Mouse (Mus musculus) heart, postnatal 25 days (tissue): ENCODE data around the gene Bahd1. TPM values are rescaled to one million over a fixed set of nuclear protein-coding genes. Genes with fewer than 3 reads are reported as not detected.

Experiments
- DNase-seq: peaks from one replicate; pipeline ENCODE4 v3.0.0; 2022; ENCODE audit warnings: low spot score
- intact Hi-C: fragments of 180-260 bp; cut with DNase I; formaldehyde crosslinking; loops from one replicate; pipeline ENCODE4 v1.15.1; 2025
- total RNA-seq, 2 experiments: library from RNA; stranded (reverse); gene quantifications; 2 replicates each; pipeline ENCODE4 v1.2.3; 2021

The Bahd1 gene
- total RNA-seq, 2 experiments from 2014 or later, result 14.7 to 18.2 TPM

DNA sequence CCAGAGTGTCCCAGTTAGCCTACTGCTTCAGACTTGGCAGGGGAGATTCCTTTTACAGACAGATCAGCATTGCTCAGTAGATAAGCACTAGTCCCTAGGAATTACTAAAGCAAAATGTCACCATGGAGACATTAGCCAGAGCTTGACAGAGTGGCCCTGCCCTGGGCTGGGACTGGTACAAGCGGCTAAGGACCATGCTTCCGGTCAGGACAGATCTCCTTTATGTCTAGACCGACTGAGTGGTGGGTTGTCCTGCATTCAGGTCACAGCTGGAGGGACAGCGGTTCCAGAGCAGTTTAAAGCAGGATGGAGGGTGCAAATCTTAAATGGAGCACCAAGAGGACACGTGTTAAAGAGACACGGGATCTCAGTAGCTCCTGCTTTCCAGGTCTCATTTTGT lies 25.8 kb downstream of the Bahd1 start:
- intact Hi-C loops, result loop anchor here (2.0 kb wide), 1 partner anchor 21 kb away; no protein-coding TSS in a partner anchor
- no peak for DNase-seq

GRCm38 (mm10) chr2:118926361-118926997 lies 26.3 kb downstream of the Bahd1 start, which contains the start of gene Chst14:
Gene Chst14 (plus strand): TSS chr2:118926496.
- intact Hi-C loops, result no loop called here
- DNase-seq, result peak; percentile 73

DNA sequence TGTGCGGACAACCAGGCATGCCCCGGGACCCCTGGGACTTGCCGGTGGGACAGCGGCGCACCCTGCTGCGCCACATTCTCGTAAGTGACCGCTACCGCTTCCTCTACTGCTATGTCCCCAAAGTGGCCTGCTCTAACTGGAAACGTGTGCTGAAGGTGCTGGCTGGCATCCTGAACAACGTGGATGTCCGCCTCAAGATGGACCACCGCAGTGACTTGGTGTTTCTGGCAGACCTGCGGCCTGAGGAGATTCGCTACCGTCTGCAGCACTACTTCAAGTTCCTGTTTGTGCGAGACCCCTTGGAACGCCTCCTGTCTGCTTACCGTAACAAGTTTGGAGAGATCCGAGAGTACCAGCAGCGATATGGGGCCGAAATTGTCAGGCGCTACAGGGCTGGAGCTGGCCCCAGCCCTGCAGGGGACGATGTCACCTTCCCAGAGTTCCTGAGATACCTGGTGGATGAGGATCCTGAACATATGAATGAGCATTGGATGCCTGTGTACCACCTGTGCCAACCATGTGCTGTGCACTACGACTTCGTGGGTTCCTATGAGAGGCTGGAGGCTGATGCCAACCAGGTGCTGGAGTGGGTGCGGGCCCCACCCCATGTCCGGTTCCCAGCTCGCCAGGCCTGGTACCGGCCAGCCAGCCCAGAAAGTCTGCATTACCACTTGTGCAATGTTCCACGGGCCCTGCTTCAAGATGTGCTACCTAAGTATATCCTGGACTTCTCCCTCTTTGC lies 27.0 kb downstream of the Bahd1 start:
- intact Hi-C loops, result no loop called here
- DNase-seq, result no peak

DNA sequence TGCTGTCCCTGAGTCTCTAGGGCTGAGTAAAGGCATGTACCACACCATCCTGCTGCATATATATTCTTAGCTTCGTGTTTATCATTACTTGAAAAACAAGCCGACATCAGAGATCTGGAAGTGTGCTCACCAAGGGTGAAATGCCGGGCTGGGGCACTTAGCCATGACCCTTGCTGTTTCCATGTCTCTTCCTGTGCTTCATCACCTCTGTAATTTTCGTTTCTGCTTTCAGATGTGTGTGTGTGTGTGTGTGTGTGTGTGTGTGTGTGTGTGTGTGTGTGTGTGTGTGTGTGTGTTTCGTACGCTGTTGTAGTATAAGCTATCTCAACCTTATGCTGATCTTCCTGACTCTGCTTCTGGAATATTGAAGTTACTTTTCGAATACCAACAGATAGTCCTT lies 41.2 kb downstream of the Bahd1 start:
- intact Hi-C loops, result no loop called here
- DNase-seq, result no peak

GRCm38 (mm10) chr2:118943232-118943631 lies 43.1 kb downstream of the Bahd1 start:
- DNase-seq, result no peak
- intact Hi-C loops, result no loop called here

DNA sequence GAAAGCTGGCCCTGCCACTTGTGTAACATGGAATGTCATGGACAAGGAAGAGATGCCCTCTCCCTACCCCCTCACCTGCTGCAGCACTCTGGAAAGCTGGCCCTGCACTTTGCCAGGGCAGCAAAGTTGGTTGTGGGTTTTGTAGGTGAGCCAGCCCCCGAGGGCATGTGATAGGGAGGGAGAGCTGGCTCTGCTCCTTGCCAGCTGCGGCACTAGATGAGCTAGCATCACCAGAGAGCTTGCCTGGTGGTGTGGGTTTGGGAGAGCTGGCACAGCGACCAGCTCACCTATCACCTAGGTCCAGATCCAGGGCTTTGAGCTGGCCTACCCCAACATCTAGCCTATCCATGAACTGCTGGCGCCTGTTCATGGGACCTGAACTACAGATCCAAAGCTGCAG lies 48.6 kb downstream of the Bahd1 start:
- DNase-seq, result no peak
- intact Hi-C loops, result no loop called here

- DNase-seq, result no peak
- intact Hi-C loops, result no loop called here
Measured at GRCm38 (mm10) chr2:118949699-118950098, 49.5 kb downstream of the Bahd1 start.

- intact Hi-C loops, result no loop called here
Measured at GRCm38 (mm10) chr2:118956497-118956896, 56.3 kb downstream of the Bahd1 start.

GRCm38 (mm10) chr2:118959644-118960043 lies 59.5 kb downstream of the Bahd1 start:
- DNase-seq, result no peak
- intact Hi-C loops, result no loop called here

More at GRCm38 (mm10) chr2:118956497-118956896, 56.3 kb downstream of the Bahd1 start:
- no peak for DNase-seq

DNA sequence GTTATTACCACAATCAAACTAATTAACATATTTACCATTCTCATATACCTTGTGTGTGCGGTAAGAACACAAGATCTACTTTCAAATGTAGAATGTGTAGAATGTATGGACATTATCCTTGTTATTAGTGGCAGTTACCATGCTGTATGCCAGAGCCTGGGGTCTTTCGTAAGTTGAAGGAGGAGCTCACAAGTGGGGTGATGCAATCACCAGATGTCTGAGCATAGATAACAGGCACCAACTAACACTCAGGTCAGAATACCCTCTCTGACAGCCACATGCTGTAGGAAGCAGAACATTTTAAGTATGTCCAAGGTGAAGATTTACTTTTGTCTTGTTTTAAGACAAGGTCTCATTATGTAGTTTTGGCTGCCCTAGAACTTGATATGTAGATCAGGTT lies 60.2 kb downstream of the Bahd1 start:
- no peak for DNase-seq
- intact Hi-C loops, result no loop called here

- intact Hi-C loops, result no loop called here
- DNase-seq, result no peak
Measured at GRCm38 (mm10) chr2:118961546-118961945, 61.4 kb downstream of the Bahd1 start.

- intact Hi-C loops, result no loop called here
Measured at GRCm38 (mm10) chr2:118963007-118963675, 63.0 kb downstream of the Bahd1 start.

GRCm38 (mm10) chr2:118963676-118964012 lies 63.5 kb downstream of the Bahd1 start:
- no peak for DNase-seq
- intact Hi-C loops, result no loop called here

More at GRCm38 (mm10) chr2:118963007-118963675, 63.0 kb downstream of the Bahd1 start:
- no peak for DNase-seq

DNA sequence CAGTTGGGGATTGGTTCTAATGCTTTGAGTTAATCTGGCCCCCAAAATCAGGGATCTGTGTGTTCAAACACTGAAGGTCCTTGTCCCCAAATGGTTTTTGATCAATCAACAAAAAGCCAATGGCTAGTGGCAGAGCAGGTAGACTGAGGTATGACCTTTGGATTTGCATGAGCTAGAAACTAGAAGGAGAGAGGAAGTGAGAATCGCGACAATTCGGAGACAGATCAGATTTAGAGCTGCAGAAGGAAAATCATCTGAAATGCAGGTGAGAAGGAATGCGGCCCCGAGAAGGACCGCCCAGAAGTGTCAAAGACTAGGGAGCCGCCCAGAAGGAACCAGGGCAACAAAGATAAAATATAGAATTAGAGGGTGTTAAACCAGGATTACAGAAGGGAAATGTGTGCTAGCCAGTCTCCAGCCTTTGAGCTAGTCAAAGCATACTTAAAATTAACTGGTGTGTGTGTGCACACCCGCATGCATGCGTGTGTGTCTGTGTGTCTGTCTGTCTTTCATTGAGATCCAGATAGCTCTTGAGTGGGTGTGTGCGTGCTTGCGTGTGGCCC lies 69.5 kb downstream of the Bahd1 start:
- DNase-seq, result no peak
- intact Hi-C loops, result loop anchor here (5.0 to 10.0 kb wide), 2 partner anchors 202 to 335 kb away; no protein-coding TSS in a partner anchor

DNA sequence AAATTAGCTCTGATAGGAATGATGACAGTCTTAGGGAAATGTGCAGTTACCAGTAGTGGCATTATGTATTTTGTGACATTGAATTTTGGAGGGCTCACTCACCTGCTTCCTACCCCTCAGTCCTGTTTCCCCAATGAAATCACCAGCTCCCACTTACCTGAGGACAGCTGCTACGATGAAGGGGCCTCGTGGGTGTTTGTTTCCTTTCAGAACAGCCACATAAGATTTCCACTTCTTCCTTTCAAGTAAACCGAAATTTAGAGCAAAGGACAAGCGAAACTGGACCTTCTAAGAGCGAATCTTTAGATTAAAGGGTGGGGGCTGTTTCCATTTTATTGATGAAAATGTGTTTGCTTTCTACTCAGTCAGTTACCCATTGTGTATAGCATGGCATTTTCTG lies 71.9 kb downstream of the Bahd1 start:
- intact Hi-C loops, result loop anchor here (2.0 to 10.0 kb wide), 3 partner anchors 69 to 337 kb away; no protein-coding TSS in a partner anchor
- no peak for DNase-seq

GRCm38 (mm10) chr2:118972687-118973376 lies 72.7 kb downstream of the Bahd1 start:
- DNase-seq, result peak; percentile 73
- intact Hi-C loops, result loop anchor here (2.0 to 10.0 kb wide), 3 partner anchors 70 to 338 kb away; no protein-coding TSS in a partner anchor
